Mouse (Mus musculus) monocyte, adult 2 months (primary cell): Measurements from ENCODE around the gene Aimp1.

Experiments
- DNase-seq, 2 experiments: peaks; one replicate each; pipeline ENCODE4 v3.0.0; 2022; ENCODE audit warnings: low spot score in 2 of 2, low read depth in 1 of 2

Aimp1 gene

GRCm38 (mm10) chr3:132684231-132684928, at the start of gene Aimp1:
TSS of gene Aimp1 (minus strand) at chr3:132684370.
- DNase-seq, result no peak

- no peak for DNase-seq
These were observed 40.2 kb upstream of the Aimp1 start for GRCm38 (mm10) chr3:132724326-132724725.

GRCm38 (mm10) chr3:132717316-132717715, 33.1 kb upstream of the Aimp1 start:
- no peak for DNase-seq

GRCm38 (mm10) chr3:132713913-132714312, 29.7 kb upstream of the Aimp1 start:
- no peak for DNase-seq

- no peak for DNase-seq
These were observed 22.8 kb upstream of the Aimp1 start for GRCm38 (mm10) chr3:132706977-132707376.

GRCm38 (mm10) chr3:132704216-132704615, 20.0 kb upstream of the Aimp1 start:
- no peak for DNase-seq

- DNase-seq, result no peak
These were observed 17.2 kb upstream of the Aimp1 start for GRCm38 (mm10) chr3:132701368-132701767.

- peak; percentile 77 to 89 for DNase-seq
These were observed 531 bp downstream of the Aimp1 start, which contains the start of gene Tbck for GRCm38 (mm10) chr3:132683447-132684230. TSS of gene Tbck (plus strand) at chr3:132684144.

GRCm38 (mm10) chr3:132677494-132677893, 6.7 kb downstream of the Aimp1 start:
- DNase-seq, result no peak

- no peak for DNase-seq
These were observed 28.2 kb downstream of the Aimp1 start for GRCm38 (mm10) chr3:132655955-132656354.

- DNase-seq, result no peak
These were observed 30.2 kb downstream of the Aimp1 start for GRCm38 (mm10) chr3:132653959-132654358.

- DNase-seq, result no peak
These were observed 32.4 kb downstream of the Aimp1 start for GRCm38 (mm10) chr3:132651776-132652175.

- DNase-seq, result no peak
These were observed 34.0 kb downstream of the Aimp1 start for GRCm38 (mm10) chr3:132650191-132650590.

- no peak for DNase-seq
These were observed 34.8 kb downstream of the Aimp1 start for GRCm38 (mm10) chr3:132649368-132649767.

GRCm38 (mm10) chr3:132646814-132647213, 37.4 kb downstream of the Aimp1 start:
- no peak for DNase-seq

GRCm38 (mm10) chr3:132644071-132644470, 40.1 kb downstream of the Aimp1 start:
- no peak for DNase-seq

- no peak for DNase-seq
These were observed 47.1 kb downstream of the Aimp1 start for GRCm38 (mm10) chr3:132637080-132637479.

- no peak for DNase-seq
These were observed 50.9 kb downstream of the Aimp1 start for GRCm38 (mm10) chr3:132633261-132633660.

GRCm38 (mm10) chr3:132629601-132630239, 54.5 kb downstream of the Aimp1 start, which contains the start of gene Gimd1:
TSS of gene Gimd1 (plus strand) at chr3:132629820.
- DNase-seq, result no peak

GRCm38 (mm10) chr3:132628741-132629140, 55.4 kb downstream of the Aimp1 start:
- DNase-seq, result no peak
